Mouse (Mus musculus) embryo, embryonic 10 days (tissue): ENCODE data around the gene Rabgap1l.
A peak's percentile ranks its signal among the peaks of the same experiment; 100 is the strongest.

Experiments used
- DNase-seq: peaks from one replicate; pipeline ENCODE4 v3.0.0-alpha.2; 2015; ENCODE audit warnings: low spot score

Rabgap1l gene

DNA sequence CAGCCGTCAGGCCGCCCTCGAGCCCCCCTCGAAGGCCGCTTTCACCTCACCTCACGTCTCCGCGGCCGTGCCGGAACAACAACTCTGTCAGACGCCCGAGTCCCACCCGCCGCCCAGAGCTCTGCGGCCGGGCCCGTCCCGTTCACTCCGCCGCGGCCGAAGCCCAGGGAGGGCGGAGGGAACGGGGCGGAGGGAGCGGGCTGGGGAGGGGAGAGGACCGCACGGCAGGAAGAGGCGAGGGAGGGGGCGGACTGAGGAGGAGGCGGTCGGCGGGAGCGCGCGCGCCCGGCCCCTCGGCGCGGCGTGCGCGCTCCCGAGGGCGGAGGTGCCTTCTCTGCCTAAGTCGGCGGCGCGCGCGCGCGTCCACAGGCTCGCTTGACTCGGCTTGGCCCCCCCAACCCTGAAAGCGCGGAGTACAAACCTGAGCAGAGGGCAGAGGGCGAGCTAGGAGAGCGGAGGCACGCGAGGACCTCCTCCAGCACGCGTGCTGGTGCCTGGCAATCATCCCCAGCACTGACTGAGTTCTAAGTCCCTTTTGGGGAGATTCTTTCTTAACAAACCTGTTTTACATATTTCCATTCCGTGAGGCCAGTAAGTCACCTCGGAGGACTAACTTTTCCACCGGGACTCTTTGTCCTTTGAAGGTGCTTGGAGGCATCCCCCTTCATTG is at the start of gene Rabgap1l:
Gene Rabgap1l (minus strand): TSS at position 526 of the 670 bp plus-strand sequence.
- DNase-seq = peak; percentile 92

DNA sequence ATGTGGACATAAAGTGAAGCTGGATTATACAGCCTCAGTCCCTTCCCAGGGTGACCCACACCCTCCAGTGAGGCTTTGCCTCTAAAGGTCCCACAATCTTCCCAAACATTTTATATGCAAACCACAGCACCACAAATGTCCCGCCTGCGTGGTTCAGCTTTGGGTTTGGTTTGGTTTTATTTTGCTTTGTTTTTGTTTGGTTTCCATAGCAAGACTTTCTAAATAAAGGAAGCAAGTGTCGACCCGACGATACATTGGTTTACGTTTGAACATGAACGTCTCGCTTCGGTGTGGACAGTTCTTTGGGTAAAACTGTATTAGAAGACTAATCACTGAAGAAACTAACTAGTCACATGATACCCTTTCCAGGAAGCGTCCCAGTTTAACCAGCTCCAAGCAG is 49.6 kb upstream of the Rabgap1l start:
- DNase-seq = no peak

DNA sequence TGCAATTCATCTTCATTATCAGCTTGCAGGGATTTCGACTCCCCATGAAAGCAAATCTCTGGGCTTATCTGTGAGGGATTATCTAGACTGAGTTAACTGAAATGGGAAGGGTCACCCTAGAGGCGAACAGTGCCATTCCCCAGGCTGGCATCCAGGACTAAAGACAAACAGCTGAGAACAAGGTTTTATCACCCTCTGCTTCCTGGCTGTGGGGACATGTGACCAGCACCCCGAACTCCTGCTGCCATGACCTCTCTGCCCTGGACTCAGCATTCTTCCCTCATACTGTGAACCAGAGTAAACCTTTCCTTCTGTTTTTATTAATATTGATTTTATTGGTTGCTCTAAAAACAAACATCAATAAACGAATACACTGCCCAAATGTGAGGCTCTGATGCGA is 47.6 kb upstream of the Rabgap1l start:
- DNase-seq = no peak

DNA sequence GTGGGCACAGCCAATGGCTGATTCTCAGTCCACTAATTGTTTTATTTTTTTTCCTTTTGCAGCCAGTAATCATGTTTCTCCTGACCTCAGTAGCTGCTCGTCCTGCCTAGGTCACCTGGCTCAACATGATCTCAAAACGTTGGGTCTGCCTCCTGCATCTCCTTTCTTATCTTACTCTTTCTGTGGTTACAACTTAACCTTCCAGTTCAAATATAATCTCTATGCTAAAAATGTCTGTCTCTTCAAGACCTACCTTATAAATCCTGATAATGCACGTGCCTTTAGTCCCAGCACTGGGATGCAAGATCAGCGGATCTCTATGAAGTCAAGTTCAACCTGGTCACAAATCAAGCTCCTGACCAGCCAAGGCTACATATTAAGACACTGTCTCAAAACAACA is 46.1 kb upstream of the Rabgap1l start:
- no peak for DNase-seq

DNA sequence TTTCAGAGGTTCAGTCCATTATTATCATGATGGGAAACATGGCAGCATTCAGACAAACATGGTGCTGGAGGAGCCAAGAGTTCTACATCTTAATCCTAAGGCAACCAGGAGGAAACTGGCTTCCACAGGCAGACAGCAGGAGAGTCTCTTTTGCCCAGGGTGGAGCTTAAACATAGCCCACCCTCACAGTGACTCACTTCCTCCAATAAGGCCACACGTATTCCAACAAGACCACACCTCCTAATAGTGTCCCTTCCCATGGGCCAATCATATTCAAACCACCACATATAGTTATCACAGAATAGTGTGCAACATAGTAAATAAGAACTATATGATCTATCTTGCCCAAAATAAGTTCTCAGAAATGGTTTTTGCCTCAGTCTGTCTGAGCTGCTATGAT is 41.4 kb upstream of the Rabgap1l start:
- DNase-seq = no peak

DNA sequence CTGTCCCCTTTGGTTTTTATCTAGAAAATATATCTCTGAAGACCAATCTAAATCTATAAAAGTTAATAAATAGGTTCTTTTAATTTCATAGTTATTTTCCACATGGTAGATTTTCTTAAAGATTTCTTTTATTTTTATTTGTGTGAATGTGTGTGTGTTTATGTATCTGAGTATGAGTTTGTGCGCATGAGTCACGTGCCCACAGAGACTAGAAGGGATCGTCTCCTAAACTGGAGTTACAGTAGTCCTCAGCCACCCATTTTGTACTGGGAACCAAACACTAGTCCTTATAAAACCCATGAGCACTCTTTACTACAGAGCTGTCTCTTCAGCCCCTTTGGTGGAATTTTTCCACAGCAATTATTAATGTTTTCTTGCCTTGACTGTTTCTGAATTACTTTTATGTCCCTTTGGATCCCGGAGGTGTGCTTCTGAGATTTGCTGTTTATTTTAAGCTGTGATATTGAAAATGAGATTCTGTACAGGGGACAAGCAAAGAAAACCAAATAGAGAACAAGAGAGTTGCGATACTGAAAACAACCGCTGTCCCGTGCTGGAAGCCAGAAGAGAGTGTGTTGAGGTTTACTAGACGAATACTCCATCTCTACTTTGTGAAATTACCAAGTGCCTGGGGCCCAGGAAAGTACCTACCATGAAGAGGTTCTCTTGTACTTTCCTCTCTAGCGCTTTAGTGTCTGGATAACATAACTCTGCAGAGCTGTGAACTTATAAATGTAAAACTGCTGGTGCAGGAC is 39.4 kb upstream of the Rabgap1l start:
- DNase-seq = no peak

DNA sequence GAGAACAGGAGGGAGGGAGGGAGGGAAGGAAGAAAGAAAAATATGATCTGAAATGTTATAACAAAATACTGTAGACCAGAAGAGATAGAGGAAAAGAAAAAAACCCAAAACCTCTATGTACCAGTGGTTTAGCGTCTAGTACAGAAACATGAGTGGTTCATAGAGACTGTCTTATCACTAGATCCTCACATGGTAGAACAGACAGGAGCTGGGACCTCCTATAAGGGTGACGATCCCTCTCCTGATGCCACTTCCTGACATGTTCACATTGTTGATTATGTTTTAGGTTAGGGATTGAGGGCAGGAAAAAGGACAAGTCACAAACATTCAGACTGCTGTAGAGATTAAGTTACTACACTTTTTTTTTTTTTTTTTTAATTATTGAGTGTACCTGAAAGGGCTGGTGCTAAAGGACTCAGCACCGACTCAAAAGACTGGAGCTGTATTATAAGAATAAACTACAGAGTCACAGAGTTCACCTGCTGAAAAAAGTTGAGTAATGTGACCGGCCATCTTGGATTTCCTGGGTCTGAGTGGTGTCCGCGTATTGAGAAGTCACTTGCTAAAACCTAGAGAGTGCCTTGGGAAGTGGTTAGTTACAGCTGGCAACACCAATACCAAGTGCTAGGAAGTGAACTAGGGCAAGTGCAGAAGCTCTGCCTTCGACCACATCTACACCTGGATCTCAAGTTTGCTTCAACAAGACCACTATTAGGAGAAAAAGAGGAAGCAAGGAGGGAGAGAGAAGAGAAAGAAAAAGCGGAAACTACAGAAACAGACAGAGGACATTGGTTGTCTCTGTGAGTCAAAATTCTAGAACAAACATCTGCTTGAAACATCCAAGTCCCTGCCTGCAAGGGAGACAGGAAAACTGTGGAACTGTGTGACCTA is 37.8 kb upstream of the Rabgap1l start:
- DNase-seq = no peak

DNA sequence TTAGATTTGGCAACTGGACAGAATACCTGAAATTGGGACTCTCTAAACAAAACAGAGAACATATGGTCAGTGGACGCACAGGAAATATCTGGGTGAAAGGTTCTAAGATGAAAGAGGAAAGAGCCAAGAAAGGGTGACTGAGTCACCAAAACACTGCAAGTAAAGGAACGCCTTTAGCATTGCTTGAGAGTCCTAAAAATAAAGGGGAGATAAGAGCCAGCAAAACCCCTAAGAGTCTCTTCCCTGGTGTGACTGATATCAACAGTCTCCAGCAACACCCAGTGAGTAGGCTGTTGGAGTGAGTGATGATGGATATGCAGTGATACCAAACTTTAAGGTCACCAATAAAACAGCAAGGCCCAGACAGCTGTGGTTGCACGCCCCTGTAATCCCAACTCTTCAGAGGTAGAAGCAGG is 32.4 kb upstream of the Rabgap1l start:
- DNase-seq = peak; percentile 5

DNA sequence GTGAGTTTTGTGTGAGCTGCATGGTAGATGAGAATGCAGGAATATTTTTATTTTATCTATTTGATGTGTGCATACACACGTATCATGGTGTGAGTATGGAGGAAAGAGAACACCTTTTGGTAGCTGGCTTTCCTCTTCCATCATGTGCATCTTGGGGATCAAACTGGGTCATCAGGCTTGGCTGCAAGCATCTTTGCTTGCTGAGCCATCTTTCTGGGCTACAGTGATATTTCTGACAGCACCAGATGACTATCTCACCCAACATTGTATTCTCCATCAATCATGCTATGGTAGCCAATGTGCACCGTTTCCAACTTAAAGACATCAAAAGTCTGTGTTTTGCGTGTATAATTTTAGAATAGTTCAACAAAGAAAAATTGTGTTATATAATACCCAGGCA is 30.6 kb upstream of the Rabgap1l start:
- no peak for DNase-seq

DNA sequence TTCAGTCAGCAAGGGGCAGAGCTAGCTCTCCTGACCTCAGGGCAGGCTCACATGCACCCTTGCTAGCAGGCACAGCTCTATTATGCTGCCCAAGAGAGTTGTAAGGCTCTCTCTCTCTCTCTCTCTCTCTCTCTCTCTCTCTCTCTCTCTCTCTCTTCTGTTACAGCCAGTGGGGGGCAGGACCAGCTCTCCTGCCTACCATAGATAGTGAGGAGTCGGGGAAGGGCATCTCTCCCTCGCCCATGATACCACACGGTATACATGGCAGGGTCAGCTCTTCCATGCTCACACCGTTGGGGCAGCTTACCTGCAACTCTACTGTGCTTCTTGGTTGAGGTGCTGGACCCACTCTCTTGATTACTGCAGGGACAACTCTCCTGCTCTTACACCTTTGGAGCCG is 21.2 kb upstream of the Rabgap1l start:
- DNase-seq = no peak

DNA sequence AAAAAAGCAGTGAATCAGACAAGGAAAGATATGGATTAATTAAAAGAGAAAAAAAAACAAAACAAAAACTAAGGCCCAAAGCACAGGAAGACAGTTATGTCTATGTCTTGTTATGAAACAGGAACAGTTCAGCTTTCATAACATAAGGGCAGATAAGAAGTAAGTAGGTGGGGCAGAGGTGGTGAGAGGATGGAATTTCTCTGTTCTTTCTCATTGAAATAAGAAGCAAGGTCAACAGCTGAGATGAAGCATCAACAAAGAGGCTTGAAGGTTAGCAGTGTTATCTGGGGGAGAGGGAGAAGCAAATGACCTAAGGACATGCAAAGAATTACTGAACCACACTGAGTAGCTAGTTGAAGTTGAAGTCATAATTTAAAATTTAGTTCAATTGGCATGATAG is 19.4 kb upstream of the Rabgap1l start:
- DNase-seq = no peak

DNA sequence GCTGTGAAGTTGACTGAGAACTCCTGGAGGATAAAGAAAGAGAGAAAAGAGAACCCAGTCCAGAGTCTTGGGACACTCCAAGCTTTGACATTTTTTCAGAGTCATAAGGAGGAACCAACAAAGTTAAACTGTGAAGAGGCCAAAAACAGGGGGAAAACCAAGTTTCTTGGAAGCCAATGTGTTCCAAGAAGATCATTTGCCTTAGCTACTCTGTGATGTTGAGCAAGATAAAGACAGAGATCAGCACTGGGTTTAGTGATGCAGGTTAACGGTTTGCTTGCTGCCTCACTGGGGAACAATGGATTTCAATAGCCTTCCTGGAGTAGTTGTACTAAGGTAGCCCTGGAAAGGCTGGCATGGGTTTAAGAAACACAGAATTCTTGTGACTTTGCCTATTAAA is 18.9 kb upstream of the Rabgap1l start:
- no peak for DNase-seq

DNA sequence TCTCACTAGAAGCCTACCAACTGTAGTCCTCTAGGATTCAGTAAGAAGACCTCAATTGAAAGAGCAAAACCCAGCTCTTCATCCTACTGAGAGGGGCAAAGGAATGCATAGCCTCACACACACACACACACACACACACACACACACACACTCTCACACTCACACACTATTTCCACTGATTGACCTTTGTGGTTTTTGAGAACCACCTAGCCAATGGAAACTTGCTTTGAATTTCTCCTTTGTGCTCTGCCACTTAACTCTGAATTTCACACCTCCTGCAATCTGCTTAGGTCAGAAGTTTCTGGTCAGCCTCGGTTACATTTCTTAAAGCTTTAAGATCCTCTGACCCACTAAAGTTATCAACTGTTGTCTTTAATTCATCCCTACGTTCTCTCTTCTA is 12.3 kb upstream of the Rabgap1l start:
- no peak for DNase-seq

DNA sequence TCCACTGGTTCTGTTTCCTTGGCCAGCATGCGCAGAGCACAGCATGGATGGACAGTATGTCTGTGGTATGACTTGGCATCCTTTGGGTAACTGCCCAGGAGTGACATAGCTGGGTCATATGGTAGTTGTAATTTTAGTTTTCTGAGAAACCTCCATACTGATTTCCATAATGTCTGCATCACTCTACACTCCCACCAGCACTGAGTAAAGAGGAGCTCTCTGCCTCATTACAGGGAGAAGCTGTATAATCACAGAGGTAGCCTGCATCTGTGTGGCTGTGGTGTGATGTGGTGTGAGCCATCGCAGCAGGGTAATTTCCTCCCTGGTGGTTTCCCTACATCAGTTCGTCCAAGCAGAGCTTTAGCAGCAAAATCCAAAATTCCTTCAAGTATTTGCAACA is 7.0 kb upstream of the Rabgap1l start:
- no peak for DNase-seq

DNA sequence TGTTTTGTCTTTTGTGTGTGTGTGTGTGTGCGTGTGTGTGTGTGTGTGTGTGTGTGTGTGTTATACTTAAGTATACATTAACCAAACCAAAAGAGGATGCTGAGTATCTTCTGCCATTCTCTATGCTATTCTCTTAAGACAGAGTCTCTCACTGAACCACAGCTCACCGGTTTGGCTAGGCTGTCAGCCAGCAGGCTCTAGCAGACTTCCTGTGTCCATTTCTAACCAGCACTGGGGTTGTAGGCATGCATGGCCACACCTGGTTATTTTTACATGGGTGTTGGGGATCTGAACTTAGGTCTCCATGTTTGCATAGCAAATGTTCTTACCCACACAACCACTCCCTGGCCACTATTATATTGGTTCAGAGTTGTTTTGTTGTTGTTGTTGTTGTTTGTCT is 2.0 kb upstream of the Rabgap1l start:
- no peak for DNase-seq

DNA sequence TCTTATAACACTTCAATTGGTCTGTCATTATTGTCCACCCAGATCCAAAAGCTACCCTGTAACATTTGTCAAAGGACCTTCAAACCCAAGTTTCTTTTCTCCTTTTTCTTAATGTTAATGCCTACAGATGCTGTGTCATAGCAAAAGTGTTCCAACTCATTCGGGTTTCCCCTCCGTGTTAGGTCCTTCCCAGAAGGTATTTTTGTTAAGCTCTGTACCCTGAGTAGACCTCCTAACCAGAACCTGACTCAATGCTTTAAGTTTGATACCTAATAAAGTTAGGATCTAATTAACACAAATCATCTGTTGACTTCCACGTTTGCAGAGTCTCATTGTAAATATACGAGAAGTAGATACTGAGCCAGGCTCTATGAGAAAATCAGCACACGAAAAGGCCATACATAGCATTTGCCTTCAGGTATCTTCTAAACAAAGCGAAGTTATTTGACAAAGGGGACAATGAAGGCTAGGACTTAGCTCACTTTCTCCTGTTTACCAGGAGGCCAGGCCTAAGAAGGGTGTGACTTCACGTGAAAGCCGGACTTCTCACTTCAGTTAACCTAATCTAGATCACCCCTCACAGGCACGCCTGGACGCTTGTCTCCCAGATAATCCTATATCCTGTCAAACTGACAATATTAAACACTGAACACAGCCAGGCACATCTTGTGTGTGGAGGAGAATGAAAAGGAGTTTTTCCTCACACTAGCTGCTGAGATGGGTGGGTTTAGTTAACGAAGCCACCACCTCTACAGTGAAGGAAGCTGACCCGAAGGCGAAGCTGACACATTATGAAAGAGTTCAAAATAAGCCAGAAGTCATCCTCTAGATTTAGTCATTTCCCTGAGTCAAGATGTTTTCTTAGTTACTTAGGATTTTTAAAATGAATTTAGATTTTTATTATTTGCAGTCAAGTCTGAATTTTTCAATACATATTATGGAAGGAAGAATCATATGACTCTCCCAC is 1.1 kb upstream of the Rabgap1l start:
- no peak for DNase-seq

DNA sequence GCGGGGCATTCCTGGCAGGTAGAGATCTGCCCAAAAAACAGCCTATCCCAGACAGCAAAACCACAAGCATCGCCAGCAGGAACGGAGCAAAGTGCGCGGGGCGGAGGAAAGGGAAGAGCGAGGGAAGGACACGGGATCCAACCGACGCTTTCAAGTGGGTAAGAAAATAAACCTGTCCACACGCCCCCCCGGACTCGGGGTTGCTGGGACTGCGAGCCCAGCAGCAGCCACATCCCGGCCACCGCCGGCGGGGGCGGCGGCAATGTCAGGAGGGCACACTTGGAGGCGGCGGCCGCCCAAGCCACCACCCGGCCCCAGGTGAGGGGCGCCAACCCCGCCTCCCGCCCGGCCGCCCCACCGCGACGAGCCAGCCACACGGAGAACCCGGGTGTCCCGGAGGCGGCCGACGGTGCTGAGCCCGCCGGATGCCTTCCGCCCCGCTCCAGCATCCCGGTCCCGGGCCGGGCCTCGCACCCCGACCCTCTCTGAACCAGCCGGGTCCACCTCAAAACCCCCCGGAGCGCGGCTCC is 790 bp downstream of the Rabgap1l start:
- DNase-seq = peak; percentile 60

DNA sequence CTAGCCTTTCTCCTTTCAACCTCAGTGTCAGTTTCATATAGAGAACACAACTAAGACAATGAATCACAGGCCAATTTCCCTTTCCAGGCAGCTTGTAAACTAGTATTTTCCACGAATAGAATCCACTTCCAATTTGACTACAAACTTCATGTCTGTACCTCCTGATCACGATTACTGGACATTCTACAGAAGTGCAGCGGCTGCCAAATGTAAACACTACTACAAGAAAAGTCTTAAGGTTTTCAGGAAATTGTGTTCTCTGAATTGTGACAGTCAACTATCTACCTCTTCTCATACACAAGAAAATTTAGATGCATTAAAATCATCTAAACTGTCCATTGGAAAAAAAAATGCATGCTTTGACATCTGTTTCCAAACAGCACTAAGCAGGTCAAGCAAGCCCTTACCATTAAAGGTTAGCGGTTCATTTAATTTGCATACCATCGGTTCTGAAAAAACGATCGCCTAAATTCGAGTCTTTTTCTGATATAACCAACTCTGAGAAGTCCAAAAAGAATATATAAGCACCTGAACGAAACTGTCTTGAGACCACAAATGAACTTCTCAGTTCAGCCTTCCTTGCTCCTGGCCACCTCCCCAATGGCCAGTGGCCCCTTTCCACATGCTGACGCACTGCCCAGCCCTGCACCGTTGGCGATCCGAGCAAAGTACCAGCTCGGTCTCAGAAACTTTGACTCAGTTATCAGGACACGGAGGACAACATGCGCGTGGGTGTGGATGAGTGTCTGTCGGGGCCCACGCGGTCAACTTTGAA is 1.4 kb downstream of the Rabgap1l start:
- no peak for DNase-seq

DNA sequence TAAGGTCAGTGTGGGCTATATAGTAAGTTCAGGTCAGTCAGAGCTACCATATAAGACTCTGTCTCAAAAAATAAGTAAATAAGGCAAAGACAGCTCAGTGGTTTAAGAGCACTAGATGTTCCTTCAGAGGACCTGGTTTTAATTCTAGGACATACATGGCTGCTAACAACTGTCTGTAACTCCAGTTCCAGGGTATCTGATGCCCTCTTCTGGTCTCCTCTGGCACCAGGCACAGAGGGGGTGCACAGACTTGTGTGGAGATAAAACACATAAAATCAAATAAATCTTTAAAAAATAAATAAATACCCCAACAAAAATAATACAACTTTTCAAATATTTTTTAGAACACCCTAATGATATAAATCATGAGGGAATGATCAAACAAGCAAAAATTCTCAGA is 2.4 kb downstream of the Rabgap1l start:
- no peak for DNase-seq

DNA sequence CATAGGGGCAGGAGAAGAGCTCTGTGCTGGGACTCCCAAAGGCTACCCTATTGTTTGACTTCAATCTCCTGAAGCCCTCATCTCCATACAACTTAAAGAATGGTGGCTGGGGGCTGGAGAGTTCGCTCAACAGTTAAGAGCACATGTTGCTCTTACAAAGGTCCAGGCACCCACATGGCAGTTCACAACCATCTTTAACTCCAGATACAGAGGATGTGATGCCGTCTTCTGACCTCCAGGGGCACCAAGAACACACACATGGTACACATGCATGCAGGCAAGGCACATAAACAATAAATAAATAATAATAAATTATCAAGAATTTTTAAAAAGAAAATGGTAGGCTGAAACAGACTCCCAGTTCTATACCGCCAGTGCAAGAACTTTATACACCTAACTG is 3.1 kb downstream of the Rabgap1l start:
- no peak for DNase-seq

DNA sequence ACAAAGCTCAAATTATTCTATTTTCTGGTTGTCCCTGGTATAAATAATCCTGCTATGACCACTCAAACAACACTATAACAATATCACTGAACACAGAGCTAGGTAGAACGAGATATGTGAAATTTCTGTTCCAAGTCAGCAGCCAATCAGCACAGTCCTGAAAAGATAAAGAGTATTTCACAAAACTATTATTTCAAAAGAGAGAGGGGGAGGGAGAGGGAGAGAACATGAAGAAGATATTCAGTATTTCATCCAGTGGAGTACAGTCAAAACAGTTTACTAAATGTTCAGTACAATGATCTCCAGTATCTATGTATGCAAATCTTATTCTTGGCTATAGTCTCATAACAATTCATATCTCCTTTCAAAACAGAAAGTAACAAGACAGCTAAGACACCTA is 5.1 kb downstream of the Rabgap1l start:
- DNase-seq = no peak
